Mouse (Mus musculus) heart, adult 2 months (tissue): ENCODE results near the gene Trmu. TPM values are rescaled to one million over a fixed set of nuclear protein-coding genes. Genes with fewer than 3 reads are reported as not detected.

Source experiments
- DNase-seq, 2 experiments: peaks; one replicate each; pipeline ENCODE4 v3.0.0; 2021
- H3K27ac ChIP-seq: fragments of 200-600 bp; 2 replicates; pipeline ENCODE4 v1.8.1; 2022
- H3K27me3 ChIP-seq: fragments of 200-500 bp; 2 replicates; pipeline ENCODE4 v1.6.1; 2012; ENCODE audit warnings: mild to moderate bottlenecking, low read length, inconsistent platforms, mixed read lengths; ENCODE audit not compliant: control insufficient read depth, insufficient read depth
- H3K36me3 ChIP-seq: fragments of 200-500 bp; 2 replicates; pipeline ENCODE4 v1.6.1; 2012; ENCODE audit warnings: low read length, inconsistent platforms; ENCODE audit not compliant: control insufficient read depth, insufficient read depth
- H3K4me1 ChIP-seq: fragments of 200-500 bp; 2 replicates; pipeline ENCODE4 v1.6.1; 2011; ENCODE audit warnings: low read length; ENCODE audit not compliant: control insufficient read depth, insufficient read depth
- H3K4me3 ChIP-seq: fragments of 200-600 bp; 2 replicates; pipeline ENCODE4 v1.8.1; 2022
- H3K79me2 ChIP-seq: fragments of 200-500 bp; replicated peaks from 2 replicates; pipeline ENCODE4 v1.6.1; 2012; ENCODE audit warnings: mild to moderate bottlenecking, inconsistent platforms, low read length, moderate library complexity, mixed read lengths; ENCODE audit not compliant: control insufficient read depth, insufficient read depth
- H3K9ac ChIP-seq: fragments of 200-500 bp; 2 replicates; pipeline ENCODE4 v1.6.1; 2012; ENCODE audit warnings: low read depth, mild to moderate bottlenecking, control low read depth, inconsistent platforms, low read length, mixed read lengths
- CTCF ChIP-seq: fragments of 200-600 bp; IDR thresholded peaks from 2 replicates; pipeline ENCODE4 v1.8.1; 2022; ENCODE audit warnings: antibody characterized with exemption, mild to moderate bottlenecking, moderate library complexity
- EP300 ChIP-seq: fragments of 200-500 bp; IDR thresholded peaks from 2 replicates; pipeline ENCODE4 v1.6.1; 2011; ENCODE audit warnings: low read depth, low read length, control low read depth; ENCODE audit not compliant: insufficient read depth
- POLR2A ChIP-seq: fragments of 200-500 bp; IDR thresholded peaks from 2 replicates; pipeline ENCODE4 v1.6.1; 2011; ENCODE audit warnings: mild to moderate bottlenecking, low read depth, low read length, control low read depth; ENCODE audit not compliant: insufficient read depth
- WGBS: fragments of 180-500 bp; shearing (Covaris S2); methylation state at CpG from one replicate; pipeline ENCODE4 v1.1.7; 2018; 5-methylcytosine and 5-hydroxymethylcytosine counted together
- intact Hi-C: fragments of 180-260 bp; cut with DNase I; formaldehyde crosslinking; loops from one replicate; pipeline ENCODE4 v1.15.1; 2025
- polyA plus RNA-seq: library from polyadenylated mRNA; depleted of rRNA; stranded (reverse); fragments of >200 nt; gene quantifications from 2 replicates; pipeline ENCODE4 v1.2.3, GENCODE M21; 2012
- total RNA-seq, 2 experiments: library from RNA; stranded (reverse); gene quantifications; 2 replicates each; pipeline ENCODE4 v1.2.3; 2021

Trmu gene
- total and polyA plus RNA-seq, 3 experiments = 15.7 to 23.5 (median 15.9) TPM

GRCm38 (mm10) chr15:85892498-85893118, 13.5 kb downstream of the Trmu start:
- TF ChIP-seq POLR2A = no peak
- no peak for TF ChIP-seq EP300
- no peak for TF ChIP-seq CTCF
- intact Hi-C loops = no loop called here
- H3K27ac ChIP-seq = no peak overlapping the region
- H3K4me1 ChIP-seq = no peaks in the 10 kb centered on the region
- no peaks in the 10 kb centered on the region for H3K36me3 ChIP-seq
- WGBS = 79% methylated on average over 13 of the region's 13 CpGs
- no peaks in the 10 kb centered on the region for H3K27me3 ChIP-seq
- DNase-seq = no peak
- H3K9ac ChIP-seq = no peak overlapping the region
- no peaks in the 10 kb centered on the region for H3K79me2 ChIP-seq
- no peak overlapping the region for H3K4me3 ChIP-seq

- Histone ChIP-seq H3K4me1 (no peaks in the 10 kb centered on the region), H3K36me3 (no peaks in the 10 kb centered on the region), H3K27me3 (no peaks in the 10 kb centered on the region), H3K9ac (no peak overlapping the region), H3K79me2 (no peaks in the 10 kb centered on the region), H3K27ac (no peak overlapping the region), H3K4me3 (no peak overlapping the region)
- intact Hi-C loops = no loop called here
- TF ChIP-seq EP300 (no peak), POLR2A (no peak), CTCF (no peak)
- WGBS = 90% methylated on average over 7 of the region's 7 CpGs
- DNase-seq = no peak
These were observed 14.8 kb downstream of the Trmu start for GRCm38 (mm10) chr15:85893871-85894270.

- Histone ChIP-seq H3K36me3 (no peaks in the 10 kb centered on the region), H3K27me3 (no peaks in the 10 kb centered on the region), H3K9ac (no peak overlapping the region), H3K79me2 (no peaks in the 10 kb centered on the region), H3K4me3 (no peak overlapping the region), H3K4me1 (no peaks in the 10 kb centered on the region), H3K27ac (no peak overlapping the region)
- peak; percentile 57 to 83 for DNase-seq
- 27% methylated on average over 8 of the region's 8 CpGs for WGBS
- TF ChIP-seq CTCF (peak; percentile 91), POLR2A (no peak), EP300 (peak; percentile 69; the same call in 1 of the 2 replicates)
- intact Hi-C loops = loop anchor here (1.0 to 2.0 kb wide), 2 partner anchors 143 to 241 kb away; no protein-coding TSS in a partner anchor
These were observed 17.2 kb downstream of the Trmu start for GRCm38 (mm10) chr15:85896284-85896683.

- Histone ChIP-seq H3K4me1 (no peaks in the 10 kb centered on the region), H3K27me3 (no peaks in the 10 kb centered on the region), H3K36me3 (no peaks in the 10 kb centered on the region), H3K27ac (no peak overlapping the region), H3K4me3 (no peak overlapping the region), H3K79me2 (no peaks in the 10 kb centered on the region), H3K9ac (no peak overlapping the region)
- intact Hi-C loops = loop anchor here (2.0 kb wide), 1 partner anchor 240 kb away; no protein-coding TSS in a partner anchor
- no peak for DNase-seq
- TF ChIP-seq CTCF (no peak), POLR2A (no peak), EP300 (no peak)
- WGBS = 83% methylated on average over 10 of the region's 10 CpGs
These were observed 18.0 kb downstream of the Trmu start for GRCm38 (mm10) chr15:85897113-85897512.

- no peaks in the 10 kb centered on the region for H3K36me3 ChIP-seq
- no peak overlapping the region for H3K4me3 ChIP-seq
- H3K79me2 ChIP-seq = no peaks in the 10 kb centered on the region
- intact Hi-C loops = no loop called here
- no peak overlapping the region for H3K9ac ChIP-seq
- 76% methylated on average over 6 of the region's 6 CpGs for WGBS
- H3K27me3 ChIP-seq = no peaks in the 10 kb centered on the region
- H3K27ac ChIP-seq = no peak overlapping the region
- H3K4me1 ChIP-seq = no peaks in the 10 kb centered on the region
- TF ChIP-seq CTCF = no peak
- no peak for TF ChIP-seq POLR2A
- no peak for TF ChIP-seq EP300
- no peak for DNase-seq
These were observed 20.3 kb downstream of the Trmu start for GRCm38 (mm10) chr15:85899396-85899795.

GRCm38 (mm10) chr15:85900318-85900717, 21.2 kb downstream of the Trmu start:
- H3K9ac ChIP-seq = no peak overlapping the region
- DNase-seq = no peak
- no peak overlapping the region for H3K4me3 ChIP-seq
- intact Hi-C loops = no loop called here
- H3K27me3 ChIP-seq = no peaks in the 10 kb centered on the region
- no peaks in the 10 kb centered on the region for H3K79me2 ChIP-seq
- WGBS = 89% methylated on average over 8 of the region's 8 CpGs
- TF ChIP-seq POLR2A (no peak), CTCF (no peak)
- H3K27ac ChIP-seq = no peak overlapping the region
- H3K36me3 ChIP-seq = no peaks in the 10 kb centered on the region
- no peaks in the 10 kb centered on the region for H3K4me1 ChIP-seq
